Mouse (Mus musculus): ENCODE measurements around the gene Afp. TPM values are rescaled to one million over a fixed set of nuclear protein-coding genes. Genes with fewer than 3 reads are reported as not detected.

The Afp gene
- total RNA-seq, 2 experiments from 2014 or later = not detected

DNA sequence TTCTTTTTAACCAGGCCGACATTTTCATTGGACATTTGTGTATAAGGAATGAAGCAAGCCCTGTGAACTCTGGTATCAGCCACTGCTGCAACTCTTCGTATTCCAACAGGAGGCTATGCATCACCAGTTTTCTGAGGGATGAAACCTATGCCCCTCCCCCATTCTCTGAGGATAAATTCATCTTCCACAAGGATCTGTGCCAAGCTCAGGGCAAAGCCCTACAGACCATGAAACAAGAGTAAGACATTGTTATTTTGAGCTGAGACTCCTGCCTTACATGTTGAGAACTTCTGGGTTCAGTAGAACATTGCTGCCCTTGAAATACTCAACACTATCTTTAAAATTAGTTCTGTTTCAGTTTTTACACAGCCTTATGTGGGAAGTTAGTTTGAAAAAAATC, 16.0 kb downstream of the Afp start:
- DNase-seq (ENCODE audit: low spot score in 2 of 2) = no peak

- DNase-seq (ENCODE audit: low spot score in 2 of 2) = no peak
These were observed 16.9 kb downstream of the Afp start for GRCm38 (mm10) chr5:90507411-90507949.

GRCm38 (mm10) chr5:90509828-90510592, 19.5 kb downstream of the Afp start:
- DNase-seq (ENCODE audit: low spot score in 2 of 2) = no peak

DNA sequence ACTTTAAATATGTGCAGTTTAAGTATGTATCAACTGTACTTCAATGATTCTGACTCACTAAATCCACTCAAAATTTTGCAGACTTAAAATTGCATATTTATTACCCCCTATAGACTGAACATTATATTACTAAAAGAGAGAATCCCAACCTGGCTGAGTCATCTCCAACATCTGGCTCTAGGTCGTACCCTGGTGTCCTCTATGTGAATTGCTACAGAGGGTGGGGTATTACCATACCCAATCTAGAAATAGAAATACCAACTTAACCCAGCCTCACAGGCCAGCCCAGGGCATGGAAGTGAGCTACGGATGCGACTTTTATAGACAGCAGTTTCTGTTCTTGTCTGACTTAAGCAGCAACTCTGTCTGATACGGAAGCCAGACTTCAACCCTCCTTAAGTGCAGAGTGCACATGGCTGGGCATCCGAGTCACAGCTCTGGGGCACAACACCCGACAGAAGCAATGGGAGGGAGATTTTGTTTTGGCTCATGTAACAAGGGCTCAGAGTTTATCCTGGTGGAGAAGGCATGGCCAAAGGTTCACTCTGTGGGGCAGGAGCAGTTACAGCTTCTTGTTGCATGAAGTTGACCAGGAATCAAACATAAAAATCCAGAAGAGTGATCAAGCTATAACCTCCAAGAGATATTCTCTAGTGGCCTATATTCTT, 21.9 kb downstream of the Afp start:
- no peak for DNase-seq (ENCODE audit: low spot score in 2 of 2)

- DNase-seq (ENCODE audit: low spot score in 2 of 2) = no peak
These were observed 25.0 kb downstream of the Afp start for GRCm38 (mm10) chr5:90515561-90515960.

GRCm38 (mm10) chr5:90518356-90519100, 28.0 kb downstream of the Afp start, which contains the start of gene Afm:
Gene Afm, plus strand, starts transcription at chr5:90518932.
- DNase-seq (ENCODE audit: low spot score in 2 of 2) = no peak

DNA sequence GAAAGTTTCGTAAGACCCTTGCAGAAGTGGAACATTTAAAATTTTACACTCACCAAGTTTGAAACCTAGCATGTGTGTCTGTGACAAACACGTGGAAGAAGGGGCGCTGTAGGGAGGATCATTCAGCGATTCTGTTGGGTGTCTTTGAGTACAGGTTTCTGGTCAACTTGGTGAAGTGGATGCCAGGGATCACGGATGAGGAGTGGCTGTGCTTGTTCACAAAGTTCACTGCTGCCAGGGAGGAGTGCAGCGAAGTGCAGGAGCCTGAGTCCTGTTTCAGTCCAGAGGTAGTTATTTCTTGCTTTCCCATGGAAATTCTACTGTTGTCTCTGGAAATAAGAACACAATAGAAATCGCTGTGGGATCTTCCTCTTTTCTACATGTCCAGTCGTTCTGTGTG, 60.7 kb downstream of the Afp start:
- DNase-seq (ENCODE audit: low spot score in 2 of 2) = no peak

DNA sequence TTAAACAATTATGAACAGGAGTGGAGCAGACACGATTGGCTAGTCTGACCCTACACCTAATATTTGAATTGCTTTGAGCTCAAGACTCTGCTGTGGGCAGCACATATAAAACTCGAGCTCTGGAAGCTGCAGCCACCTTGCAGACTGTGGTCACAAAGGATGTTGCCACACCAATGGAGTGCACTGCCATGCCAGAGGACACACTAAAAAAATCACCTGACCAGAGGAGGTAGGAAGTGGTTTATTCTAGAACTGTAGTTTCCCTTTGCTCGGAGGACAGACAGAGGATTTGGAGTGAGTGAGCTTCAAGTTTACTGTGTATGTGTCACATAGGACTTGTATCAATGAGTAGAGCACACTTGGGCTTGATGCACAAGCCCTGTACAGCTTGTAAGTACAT, 65.5 kb downstream of the Afp start:
- no peak for DNase-seq (ENCODE audit: low spot score in 2 of 2)

Other genes starting within 250 kb of the Afp start
- 100 to 1,000 TPM; 106 to 109 TPM for gene Ankrd17, start 124.2 kb upstream of the Afp start, total RNA-seq (2021)
- 1 to 10 TPM; 1.5 to 2.4 TPM for gene Gm9958, start 123.5 kb upstream of the Afp start, total RNA-seq (2021)
- gene Alb, start 29.8 kb upstream of the Afp start, total RNA-seq (2021) = not detected
- not detected for gene Afm, start 28.2 kb downstream of the Afp start, total RNA-seq (2021)
- gene 5830473C10Rik, start 70.4 kb downstream of the Afp start, total RNA-seq (2021) = under 1 TPM in 1 of 2 experiments, not detected in 1; 0.21 TPM
- 1 to 10 TPM; 1.0 to 1.8 TPM for gene Rassf6, start 149.9 kb downstream of the Afp start, total RNA-seq (2021)

Measured in layer of hippocampus, postnatal 10 days (tissue).